Mouse (Mus musculus): ENCODE measurements around the gene Il18bp.
"Not testable (repeated sequence)": the region's sequence is repeated elsewhere in the genome, so short reads cannot be mapped to it uniquely, and the experiment has no call there.

The Il18bp gene

GRCm38 (mm10) chr7:102018590-102018989, at the start of gene Il18bp:
Il18bp (minus strand) TSS chr7:102018690.
- DNase-seq (ENCODE audit: low spot score in 2 of 2) = no peak

DNA sequence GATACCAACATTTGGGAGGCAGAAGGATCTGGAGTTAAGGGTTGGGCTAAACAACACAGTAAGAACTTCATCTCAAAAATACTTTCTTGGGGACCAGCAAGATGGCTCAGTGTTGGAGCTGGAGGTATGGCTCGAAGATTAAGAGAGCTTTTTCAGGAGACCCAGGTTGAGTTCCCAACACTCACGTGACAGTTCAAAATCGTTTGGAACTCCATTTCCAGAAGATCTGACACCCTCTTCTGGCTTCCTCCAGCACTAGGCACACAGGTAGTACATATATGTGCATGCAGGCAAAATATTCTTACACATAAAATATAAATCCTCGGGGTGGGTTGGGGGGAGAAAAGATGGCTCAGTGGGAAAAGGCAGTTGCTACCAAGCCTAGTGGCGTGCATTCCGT, 47.9 kb upstream of the Il18bp start:
- no peak for DNase-seq (ENCODE audit: low spot score in 2 of 2)

DNA sequence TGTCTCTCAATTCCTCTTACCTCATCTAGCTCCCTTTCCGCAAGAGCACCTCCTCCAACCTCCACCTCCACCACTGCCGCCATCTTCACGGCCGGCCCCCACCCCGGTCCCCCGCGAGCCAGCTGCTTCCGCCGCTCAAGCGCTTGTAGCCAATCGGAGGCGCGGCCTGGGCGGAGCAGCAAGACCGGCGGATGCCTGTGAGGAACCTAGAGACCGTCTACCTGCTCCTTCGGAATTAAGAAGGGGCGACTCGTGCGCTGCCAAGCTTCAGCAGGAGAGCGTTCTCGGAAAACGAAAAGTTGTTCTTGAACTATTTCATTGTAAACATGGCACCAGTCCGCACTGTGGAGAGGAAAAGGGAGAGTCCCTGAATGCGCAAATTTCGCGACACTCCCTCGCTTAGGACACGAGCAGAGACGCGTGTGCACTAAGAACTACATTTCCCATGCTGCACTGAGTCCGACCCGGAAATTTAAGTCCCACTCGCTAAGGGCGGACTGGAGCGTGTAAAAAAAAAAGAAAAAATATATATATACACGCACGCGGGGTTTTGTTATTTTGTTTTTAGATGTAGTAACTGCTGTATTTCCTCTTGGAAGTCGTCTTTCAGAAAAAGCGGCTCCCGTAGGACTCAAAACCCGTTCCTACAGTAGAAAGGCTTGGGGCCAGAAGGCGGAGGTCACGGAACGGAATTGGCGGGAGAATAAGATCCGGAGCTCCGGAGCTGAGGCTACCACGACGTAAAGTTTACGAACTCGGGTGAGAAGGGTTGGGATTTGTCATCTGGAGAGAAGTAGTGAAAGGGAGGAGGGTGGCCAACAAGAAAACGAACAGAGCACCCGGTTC, 46.8 kb upstream of the Il18bp start, which contains the start of the genes Rnf121, Xndc1 and Xntrpc:
Rnf121 (minus strand) TSS at position 424 of the 846 bp plus-strand sequence.
Xndc1 (plus strand) TSS at position 466 of the 846 bp plus-strand sequence.
Xntrpc (plus strand) TSS at position 668 of the 846 bp plus-strand sequence.
- peak; percentile 92 to 93 for DNase-seq (ENCODE audit: low spot score in 2 of 2)

DNA sequence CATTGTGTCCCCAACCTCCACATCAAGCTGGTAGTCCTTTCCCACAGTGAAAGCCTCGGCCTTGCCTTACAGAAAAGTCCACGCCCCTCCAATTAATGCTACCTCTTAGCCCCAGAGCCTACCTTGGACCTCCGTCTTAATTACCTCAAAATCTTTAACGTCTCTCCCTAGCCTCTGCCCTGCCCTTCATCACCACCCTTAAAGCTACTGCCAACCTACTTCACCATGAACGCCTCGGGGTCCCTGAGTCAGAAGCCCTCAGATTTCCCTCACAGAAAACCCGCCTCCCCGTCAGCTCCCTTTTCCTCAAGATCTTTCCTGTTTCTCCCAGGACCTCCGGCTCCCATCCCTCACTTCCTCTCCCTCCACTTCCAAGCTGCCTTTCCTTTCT, 46.2 kb upstream of the Il18bp start:
- no peak for DNase-seq (ENCODE audit: low spot score in 2 of 2)

DNA sequence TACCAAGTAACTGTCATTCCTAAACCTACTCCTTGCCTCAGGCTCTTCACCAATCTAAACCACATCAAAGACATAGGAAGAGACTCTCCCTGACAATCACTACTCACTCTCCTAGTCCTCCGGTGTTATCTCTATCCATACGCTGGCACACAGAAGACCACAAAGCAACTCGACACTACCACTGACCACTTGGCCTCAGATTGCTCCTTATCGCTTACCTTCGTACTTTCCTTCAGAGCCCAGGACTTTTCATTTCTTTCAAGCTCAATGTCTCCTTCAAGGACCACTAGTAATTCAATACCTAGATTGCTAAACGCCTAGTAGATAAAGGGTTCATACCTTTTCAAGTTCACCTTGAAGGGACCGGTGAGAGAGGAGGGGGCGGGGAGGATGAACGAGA, 45.4 kb upstream of the Il18bp start:
- DNase-seq (ENCODE audit: low spot score in 2 of 2) = no peak

GRCm38 (mm10) chr7:102062203-102062602, 43.7 kb upstream of the Il18bp start:
- DNase-seq (ENCODE audit: low spot score in 2 of 2) = no peak

DNA sequence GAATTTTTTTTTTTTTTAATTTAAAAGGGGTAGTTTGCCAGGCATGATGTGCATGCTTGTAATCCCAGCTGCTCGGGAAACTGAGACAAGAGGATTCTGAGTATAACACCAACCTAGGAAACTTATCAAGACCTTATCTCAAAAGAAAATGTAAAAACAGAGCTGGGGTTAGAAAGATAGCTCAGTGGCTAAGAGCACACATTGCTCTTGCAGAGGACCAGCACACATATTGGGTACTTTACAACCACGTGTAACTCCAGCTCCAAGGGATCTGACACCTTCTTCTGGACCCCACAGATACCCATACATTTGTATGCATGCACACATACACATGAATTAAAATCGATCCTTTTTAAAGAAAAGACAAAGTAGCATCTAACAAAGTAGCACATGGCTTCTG, 42.9 kb upstream of the Il18bp start:
- DNase-seq (ENCODE audit: low spot score in 2 of 2) = no peak

GRCm38 (mm10) chr7:102048524-102048923, 30.0 kb upstream of the Il18bp start:
- DNase-seq (ENCODE audit: low spot score in 2 of 2) = not testable (repeated sequence)

- no peak for DNase-seq (ENCODE audit: low spot score in 2 of 2)
Observed at GRCm38 (mm10) chr7:102042314-102042713, 23.8 kb upstream of the Il18bp start.

- no peak for DNase-seq (ENCODE audit: low spot score in 2 of 2)
Observed at GRCm38 (mm10) chr7:102037318-102037717, 18.8 kb upstream of the Il18bp start.

- DNase-seq (ENCODE audit: low spot score in 2 of 2) = no peak
Observed at GRCm38 (mm10) chr7:102035534-102035933, 17.0 kb upstream of the Il18bp start.

- DNase-seq (ENCODE audit: low spot score in 2 of 2) = no peak
Observed at GRCm38 (mm10) chr7:102034904-102035303, 16.4 kb upstream of the Il18bp start.

DNA sequence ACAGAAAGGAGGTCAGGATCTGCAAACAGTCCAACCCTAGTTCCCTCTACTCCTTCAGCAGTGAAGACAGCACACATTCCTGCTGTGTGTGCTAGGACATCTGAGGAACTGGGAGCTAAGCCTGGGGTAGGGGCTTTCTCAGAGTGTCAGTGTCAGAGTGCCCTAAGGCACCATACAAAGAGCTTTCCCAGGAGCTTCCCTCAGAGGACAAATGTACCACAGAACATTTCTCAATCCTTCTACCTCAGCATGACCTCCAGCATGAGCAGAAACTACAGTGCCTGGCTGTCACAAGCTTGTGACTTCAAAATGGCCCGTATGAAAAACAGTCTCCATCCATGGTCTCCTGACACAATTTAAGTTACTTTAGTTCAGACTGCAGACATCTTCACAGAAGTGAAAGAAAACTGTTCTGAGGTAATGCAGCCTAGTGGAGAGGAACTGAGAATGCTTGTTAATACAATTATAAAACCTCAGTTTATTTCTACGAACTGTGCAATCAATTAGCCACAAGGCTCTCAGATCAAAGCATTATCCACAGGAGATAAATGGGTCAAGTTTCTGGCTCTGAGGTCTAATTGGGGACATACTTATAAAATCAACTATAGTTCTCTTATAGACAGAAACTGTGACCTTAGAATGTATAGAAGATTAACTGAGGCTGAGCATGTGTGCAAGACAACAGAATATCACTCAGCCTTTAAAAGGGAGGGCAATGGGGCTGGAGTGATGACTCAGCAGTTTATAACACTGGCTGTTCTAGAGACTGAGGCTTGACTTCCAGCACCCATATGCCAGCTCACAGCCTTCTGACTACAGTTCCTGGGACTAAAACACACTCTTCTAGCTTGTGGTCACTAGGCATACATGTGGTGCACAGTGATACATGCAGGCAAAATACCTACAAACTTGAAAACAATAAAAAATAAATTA, 7.0 kb upstream of the Il18bp start:
- DNase-seq (ENCODE audit: low spot score in 2 of 2) = no peak

DNA sequence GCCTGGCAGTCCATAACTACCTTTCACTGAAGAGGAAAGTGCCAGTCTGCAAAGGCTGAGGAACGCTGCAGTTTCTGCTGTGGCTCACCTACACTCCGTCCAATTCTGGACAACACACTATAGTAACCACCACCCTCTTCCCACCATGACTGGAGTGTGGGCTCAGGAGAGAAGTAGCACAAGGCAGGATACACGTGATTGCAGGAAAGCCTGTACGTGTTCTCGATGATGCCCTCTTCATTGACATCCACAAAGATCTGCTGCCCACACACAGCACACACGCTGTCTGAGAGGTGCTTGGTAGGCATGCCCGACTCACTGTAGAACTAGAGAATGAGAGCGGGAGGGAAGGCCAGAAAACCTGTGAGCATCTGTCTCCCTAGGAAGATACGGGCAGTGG, 5.3 kb upstream of the Il18bp start:
- DNase-seq (ENCODE audit: low spot score in 2 of 2) = no peak

GRCm38 (mm10) chr7:102020934-102021333, 2.4 kb upstream of the Il18bp start:
- not testable (repeated sequence) for DNase-seq (ENCODE audit: low spot score in 2 of 2)

- DNase-seq (ENCODE audit: low spot score in 2 of 2) = no peak
Observed at GRCm38 (mm10) chr7:102019362-102019761, 872 bp upstream of the Il18bp start.

DNA sequence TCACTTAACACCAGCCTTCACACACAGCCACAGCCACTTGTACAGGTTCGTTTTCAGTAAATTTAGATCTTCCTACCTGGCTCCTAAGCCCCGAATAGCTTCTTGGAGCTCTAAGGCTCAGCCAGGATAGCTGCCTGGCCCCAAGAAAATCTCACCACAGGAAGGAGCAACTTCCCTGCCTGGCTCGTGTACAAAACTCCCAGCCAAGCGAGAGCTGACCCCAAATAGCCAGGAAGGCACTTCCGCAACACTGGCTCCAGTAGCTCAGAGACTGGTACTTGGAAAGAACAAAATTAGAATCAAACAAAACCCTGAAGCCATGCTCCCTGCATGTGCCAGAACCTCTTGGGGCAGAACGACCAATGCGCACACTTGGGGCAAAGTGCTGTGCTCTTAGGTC, 456 bp downstream of the Il18bp start:
- DNase-seq (ENCODE audit: low spot score in 2 of 2) = no peak

GRCm38 (mm10) chr7:102017452-102017851, 1.0 kb downstream of the Il18bp start:
- DNase-seq (ENCODE audit: low spot score in 2 of 2) = no peak

DNA sequence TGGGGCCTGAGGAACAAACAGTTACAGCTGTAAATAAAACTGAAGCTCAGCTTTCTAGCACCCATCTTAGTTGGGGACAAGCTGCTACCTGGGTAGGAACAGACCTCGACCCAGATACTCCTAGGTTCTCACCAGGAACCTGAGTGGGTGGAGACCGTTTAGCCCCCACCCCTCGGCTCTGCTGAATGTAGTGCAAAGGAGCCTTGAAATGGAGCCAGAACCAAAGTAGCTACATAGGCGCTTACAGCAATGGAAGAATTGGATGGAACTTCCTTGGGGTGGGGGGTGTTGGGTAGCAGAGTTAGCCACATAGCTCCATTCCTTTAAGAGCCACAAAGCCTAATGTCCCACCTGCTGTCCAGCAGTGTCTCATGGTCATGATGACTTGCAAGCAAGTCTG, 1.6 kb downstream of the Il18bp start:
- DNase-seq (ENCODE audit: low spot score in 2 of 2) = no peak

- no peak for DNase-seq (ENCODE audit: low spot score in 2 of 2)
Observed at GRCm38 (mm10) chr7:102014995-102015394, 3.5 kb downstream of the Il18bp start.

DNA sequence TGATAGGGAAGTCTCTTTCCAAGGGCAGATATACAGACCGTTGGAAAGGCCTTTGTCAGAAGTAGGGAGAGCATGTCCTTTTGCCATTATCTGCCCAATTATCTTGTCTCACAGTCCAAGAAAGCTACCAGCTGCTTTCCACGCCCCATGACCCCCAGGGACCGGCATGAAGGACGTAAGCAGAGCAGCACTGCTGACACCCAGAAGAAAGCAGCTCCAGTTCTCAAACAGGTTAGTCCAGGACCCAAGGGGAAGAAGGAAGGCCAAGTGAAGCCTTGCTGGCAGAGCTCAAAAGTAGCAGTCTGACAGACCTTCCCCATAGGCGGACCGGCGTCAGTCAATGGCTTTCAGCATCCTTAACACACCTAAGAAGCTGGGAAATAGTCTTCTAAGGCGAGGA, 5.1 kb downstream of the Il18bp start:
- DNase-seq (ENCODE audit: low spot score in 2 of 2) = no peak

- no peak for DNase-seq (ENCODE audit: low spot score in 2 of 2)
Observed at GRCm38 (mm10) chr7:102011855-102012254, 6.6 kb downstream of the Il18bp start.
